Mouse (Mus musculus): ENCODE data around the gene Ciapin1. TPM values are rescaled to one million over a fixed set of nuclear protein-coding genes. Genes with fewer than 3 reads are reported as not detected.

Gene Ciapin1
- total RNA-seq, 1 experiment, result 134 TPM

- no peaks in the 10 kb centered on the region for H3K9me3 ChIP-seq (ENCODE audit: control insufficient read depth, insufficient read depth, low read depth, low read length)
- H3K4me3 ChIP-seq (ENCODE audit: insufficient read depth in 1 of 2, low read depth in 1 of 2, low read length in 2 of 2, poor library complexity in 1 of 2, severe bottlenecking in 1 of 2), result no peak overlapping the region
- no peak overlapping the region for H3K27ac ChIP-seq (ENCODE audit: insufficient read depth, low read depth, low read length, poor library complexity, severe bottlenecking)
- TF ChIP-seq ZC3H11A (IDR thresholded peaks at IDR 0.05; ENCODE audit: borderline replicate concordance, low read depth, low read length) (no peak), ZNF384 (IDR thresholded peaks at IDR 0.05; ENCODE audit: low read depth, low read length) (no peak), HCFC1 (IDR thresholded peaks at IDR 0.05; ENCODE audit: borderline replicate concordance, insufficient read depth, low read length) (no peak), CHD2 (IDR thresholded peaks at IDR 0.05; ENCODE audit: low read depth, low read length) (no peak), MAFK (IDR thresholded peaks at IDR 0.05; ENCODE audit: insufficient read depth, low read depth, low read length) (no peak)
- in situ Hi-C loops (cut with MboI; ENCODE audit: low sequenced_read_pairs in 2 of 2, unreplicated experiment in 2 of 2), result no loop called here
- no peak overlapping the region for H3K9ac ChIP-seq (ENCODE audit: insufficient read depth, low read depth, low read length, poor library complexity, severe bottlenecking)
- DNase-seq (ENCODE audit: low read depth, low spot score), result no peak
- H3K36me3 ChIP-seq (ENCODE audit: control insufficient read depth, insufficient read depth, low read length, poor library complexity, severe bottlenecking), result peaks cover 23% of the 10 kb centered on the region
- peaks cover 0 to 16% of the 10 kb centered on the region in 2 experiments; a peak in 1 of 4 replicates for H3K4me1 ChIP-seq (ENCODE audit: control insufficient read depth in 2 of 2, insufficient read depth in 2 of 2, low read length in 2 of 2, poor library complexity in 1 of 2)
Measured at GRCm38 (mm10) chr8:94869146-94869545, 31.0 kb upstream of the Ciapin1 start.

DNA sequence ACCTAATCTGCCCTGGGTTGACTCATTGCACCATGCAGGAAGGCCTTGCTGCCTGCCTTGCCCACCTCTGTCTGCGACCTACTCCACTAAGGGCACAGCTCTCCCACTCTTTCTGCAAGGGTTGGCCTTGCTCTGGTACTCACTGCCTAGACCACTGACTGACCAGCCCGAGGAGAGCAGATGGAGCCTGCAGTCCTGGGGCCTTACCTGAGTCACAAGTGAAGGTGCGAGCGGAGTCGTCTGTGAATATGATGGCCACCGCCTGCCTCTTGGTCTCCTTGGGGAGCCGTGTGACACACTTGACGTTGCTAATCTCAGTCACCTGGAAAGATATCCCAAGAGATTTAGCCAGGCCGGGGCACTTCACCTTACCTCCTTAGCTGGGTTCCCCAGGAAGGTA is 28.8 kb upstream of the Ciapin1 start:
- no peak overlapping the region for H3K27ac ChIP-seq (ENCODE audit: insufficient read depth, low read depth, low read length, poor library complexity, severe bottlenecking)
- no peak overlapping the region for H3K9ac ChIP-seq (ENCODE audit: insufficient read depth, low read depth, low read length, poor library complexity, severe bottlenecking)
- no peak for DNase-seq (ENCODE audit: low read depth, low spot score)
- H3K4me3 ChIP-seq (ENCODE audit: insufficient read depth in 1 of 2, low read depth in 1 of 2, low read length in 2 of 2, poor library complexity in 1 of 2, severe bottlenecking in 1 of 2), result no peak overlapping the region
- in situ Hi-C loops (cut with MboI; ENCODE audit: low sequenced_read_pairs in 2 of 2, unreplicated experiment in 2 of 2), result no loop called here
- no peaks in the 10 kb centered on the region for H3K9me3 ChIP-seq (ENCODE audit: control insufficient read depth, insufficient read depth, low read depth, low read length)
- peaks cover 0 to 20% of the 10 kb centered on the region in 2 experiments; a peak in 1 of 4 replicates for H3K4me1 ChIP-seq (ENCODE audit: control insufficient read depth in 2 of 2, insufficient read depth in 2 of 2, low read length in 2 of 2, poor library complexity in 1 of 2)
- no peak for TF ChIP-seq ZC3H11A (IDR thresholded peaks at IDR 0.05; ENCODE audit: borderline replicate concordance, low read depth, low read length)
- TF ChIP-seq CHD2 (IDR thresholded peaks at IDR 0.05; ENCODE audit: low read depth, low read length), result no peak
- no peak for TF ChIP-seq ZNF384 (IDR thresholded peaks at IDR 0.05; ENCODE audit: low read depth, low read length)
- no peak for TF ChIP-seq HCFC1 (IDR thresholded peaks at IDR 0.05; ENCODE audit: borderline replicate concordance, insufficient read depth, low read length)
- no peak for TF ChIP-seq MAFK (IDR thresholded peaks at IDR 0.05; ENCODE audit: insufficient read depth, low read depth, low read length)
- peaks cover 39% of the 10 kb centered on the region for H3K36me3 ChIP-seq (ENCODE audit: control insufficient read depth, insufficient read depth, low read length, poor library complexity, severe bottlenecking)

- Histone ChIP-seq H3K9ac (ENCODE audit: insufficient read depth, low read depth, low read length, poor library complexity, severe bottlenecking) (no peak overlapping the region), H3K9me3 (ENCODE audit: control insufficient read depth, insufficient read depth, low read depth, low read length) (no peaks in the 10 kb centered on the region), H3K36me3 (ENCODE audit: control insufficient read depth, insufficient read depth, low read length, poor library complexity, severe bottlenecking) (peaks cover 50% of the 10 kb centered on the region), H3K4me3 (ENCODE audit: insufficient read depth in 1 of 2, low read depth in 1 of 2, low read length in 2 of 2, poor library complexity in 1 of 2, severe bottlenecking in 1 of 2) (no peak overlapping the region), H3K27ac (ENCODE audit: insufficient read depth, low read depth, low read length, poor library complexity, severe bottlenecking) (no peak overlapping the region), H3K4me1 (ENCODE audit: control insufficient read depth in 2 of 2, insufficient read depth in 2 of 2, low read length in 2 of 2, poor library complexity in 1 of 2) (peaks cover 0 to 16% of the 10 kb centered on the region in 2 experiments; a peak in 2 of 4 replicates)
- no peak for DNase-seq (ENCODE audit: low read depth, low spot score)
- in situ Hi-C loops (cut with MboI; ENCODE audit: low sequenced_read_pairs in 2 of 2, unreplicated experiment in 2 of 2), result no loop called here
- TF ChIP-seq HCFC1 (IDR thresholded peaks at IDR 0.05; ENCODE audit: borderline replicate concordance, insufficient read depth, low read length) (no peak), ZC3H11A (IDR thresholded peaks at IDR 0.05; ENCODE audit: borderline replicate concordance, low read depth, low read length) (no peak), CHD2 (IDR thresholded peaks at IDR 0.05; ENCODE audit: low read depth, low read length) (no peak), MAFK (IDR thresholded peaks at IDR 0.05; ENCODE audit: insufficient read depth, low read depth, low read length) (no peak), ZNF384 (IDR thresholded peaks at IDR 0.05; ENCODE audit: low read depth, low read length) (no peak)
Measured at GRCm38 (mm10) chr8:94865292-94865691, 27.1 kb upstream of the Ciapin1 start.

DNA sequence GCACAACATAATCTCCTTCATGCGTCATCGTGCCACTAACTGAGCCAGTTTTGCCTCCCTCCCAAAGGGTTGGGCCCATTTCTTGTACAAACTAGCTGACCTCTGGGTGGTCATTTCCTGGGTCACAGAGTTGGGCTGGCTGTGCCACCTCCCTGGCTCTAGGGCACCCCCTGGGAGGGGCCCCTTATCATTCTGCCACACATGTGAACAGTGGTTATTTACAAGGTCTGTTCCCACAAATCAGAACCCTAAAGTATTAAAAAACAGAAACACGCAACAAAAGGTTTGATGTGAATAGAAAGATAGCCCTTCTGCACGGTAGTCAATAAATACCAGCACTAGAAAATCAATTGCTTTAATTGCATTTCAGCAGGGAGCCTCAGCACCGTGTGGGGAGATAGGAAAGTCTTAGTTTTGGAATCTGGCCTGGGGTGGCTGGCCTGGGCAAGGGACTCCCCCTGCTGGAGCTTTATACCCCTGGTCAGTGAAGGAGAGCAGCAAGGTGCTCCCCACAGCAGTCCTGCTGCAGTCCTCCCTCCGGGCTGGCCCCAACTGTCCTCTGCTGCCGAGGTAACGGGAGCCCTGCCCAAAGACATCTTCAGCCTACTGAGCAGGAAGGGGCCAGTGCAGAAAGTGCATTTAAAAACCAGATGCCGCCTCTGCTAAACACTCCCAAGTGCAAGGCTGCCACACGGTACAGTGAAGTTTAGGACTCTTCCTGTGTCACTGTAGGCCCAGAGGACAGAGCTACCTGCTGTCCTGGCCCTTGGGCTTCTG is 25.9 kb upstream of the Ciapin1 start:
- in situ Hi-C loops (cut with MboI; ENCODE audit: low sequenced_read_pairs in 2 of 2, unreplicated experiment in 2 of 2), result no loop called here
- Histone ChIP-seq H3K27ac (ENCODE audit: insufficient read depth, low read depth, low read length, poor library complexity, severe bottlenecking) (no peak overlapping the region), H3K4me1 (ENCODE audit: control insufficient read depth in 2 of 2, insufficient read depth in 2 of 2, low read length in 2 of 2, poor library complexity in 1 of 2) (peaks cover 0 to 20% of the 10 kb centered on the region in 2 experiments; a peak in 2 of 4 replicates), H3K4me3 (ENCODE audit: insufficient read depth in 1 of 2, low read depth in 1 of 2, low read length in 2 of 2, poor library complexity in 1 of 2, severe bottlenecking in 1 of 2) (no peak overlapping the region), H3K9ac (ENCODE audit: insufficient read depth, low read depth, low read length, poor library complexity, severe bottlenecking) (no peak overlapping the region), H3K36me3 (ENCODE audit: control insufficient read depth, insufficient read depth, low read length, poor library complexity, severe bottlenecking) (peaks cover 53% of the 10 kb centered on the region), H3K9me3 (ENCODE audit: control insufficient read depth, insufficient read depth, low read depth, low read length) (no peaks in the 10 kb centered on the region)
- DNase-seq (ENCODE audit: low read depth, low spot score), result no peak
- TF ChIP-seq ZNF384 (IDR thresholded peaks at IDR 0.05; ENCODE audit: low read depth, low read length) (no peak), ZC3H11A (IDR thresholded peaks at IDR 0.05; ENCODE audit: borderline replicate concordance, low read depth, low read length) (no peak), CHD2 (IDR thresholded peaks at IDR 0.05; ENCODE audit: low read depth, low read length) (no peak), MAFK (IDR thresholded peaks at IDR 0.05; ENCODE audit: insufficient read depth, low read depth, low read length) (no peak), HCFC1 (IDR thresholded peaks at IDR 0.05; ENCODE audit: borderline replicate concordance, insufficient read depth, low read length) (no peak)
